Mouse (Mus musculus): ENCODE measurements at regions not wholly inside any gene's neighbourhood (a gene's known extent, or its start where the extent isn't known, plus 50 kb on each side); places are given as distances from the start of the nearest gene placed in this dataset.

DNA sequence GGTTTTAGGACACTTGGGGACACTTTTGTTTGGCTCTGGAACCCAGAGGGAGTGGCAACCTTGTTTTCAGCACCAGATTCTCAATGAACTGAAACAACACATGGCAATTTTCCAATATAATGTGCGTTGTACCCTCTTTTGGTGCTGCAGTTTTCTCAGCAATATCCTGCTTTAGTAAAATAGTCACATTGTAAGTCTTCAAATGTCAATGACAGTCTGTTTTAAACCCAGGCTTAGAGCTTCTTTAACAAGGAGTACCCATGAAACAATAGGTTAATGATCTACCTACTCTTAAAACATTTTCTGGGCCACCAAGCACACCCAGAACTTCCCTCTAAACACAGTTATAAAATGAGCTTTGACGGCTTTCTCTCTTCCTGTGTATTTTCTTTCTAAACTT is 82.3 kb upstream of the Ica1 start:
- TF ChIP-seq CTCF (IDR thresholded peaks at IDR 0.05; ENCODE audit: low read depth) (no peak), EP300 (IDR thresholded peaks at IDR 0.05; ENCODE audit: low read depth) (no peak)

Measured in liver, embryonic 14.5 days (tissue).